Mouse (Mus musculus) cortical plate, adult 2 months (tissue): Measurements from ENCODE around the gene Dgcr8. TPM values are rescaled to one million over a fixed set of nuclear protein-coding genes. Genes with fewer than 3 reads are reported as not detected.

Experiments used
- H3K27ac ChIP-seq: fragments of 200-500 bp; 2 replicates; pipeline ENCODE4 v1.5.1; 2012; ENCODE audit warnings: low read length, control low read depth, inconsistent platforms; ENCODE audit not compliant: insufficient read depth
- H3K4me1 ChIP-seq: fragments of 200-500 bp; 2 replicates; pipeline ENCODE4 v1.6.1; 2011; ENCODE audit warnings: low read length; ENCODE audit not compliant: control insufficient read depth, insufficient read depth
- H3K4me3 ChIP-seq: fragments of 200-500 bp; 2 replicates; pipeline ENCODE4 v1.5.1; 2011; ENCODE audit warnings: mild to moderate bottlenecking, low read length, control low read depth; ENCODE audit not compliant: insufficient read depth
- CTCF ChIP-seq: fragments of 200-500 bp; IDR thresholded peaks from 2 replicates; pipeline ENCODE4 v1.5.1; 2011; ENCODE audit warnings: mild to moderate bottlenecking, control low read depth, low read length; ENCODE audit not compliant: insufficient read depth; ENCODE audit errors: extremely low read depth
- POLR2A ChIP-seq: fragments of 200-500 bp; IDR thresholded peaks from 2 replicates; pipeline ENCODE4 v1.6.1; 2011; ENCODE audit warnings: mild to moderate bottlenecking, low read length, control low read depth; ENCODE audit not compliant: insufficient read depth; ENCODE audit errors: extremely low read depth
- polyA plus RNA-seq: library from polyadenylated mRNA; depleted of rRNA; stranded (reverse); fragments of >200 nt; gene quantifications from 2 replicates; pipeline ENCODE4 v1.2.3, GENCODE M21; 2012

The Dgcr8 gene
- polyA plus RNA-seq, 1 experiment: 36.3 TPM

- TF ChIP-seq POLR2A (no peak), CTCF (no peak)
- H3K4me3 ChIP-seq: no peak overlapping the region
Measured at GRCm38 (mm10) chr16:18252736-18253135, 36.3 kb downstream of the Dgcr8 start.

DNA sequence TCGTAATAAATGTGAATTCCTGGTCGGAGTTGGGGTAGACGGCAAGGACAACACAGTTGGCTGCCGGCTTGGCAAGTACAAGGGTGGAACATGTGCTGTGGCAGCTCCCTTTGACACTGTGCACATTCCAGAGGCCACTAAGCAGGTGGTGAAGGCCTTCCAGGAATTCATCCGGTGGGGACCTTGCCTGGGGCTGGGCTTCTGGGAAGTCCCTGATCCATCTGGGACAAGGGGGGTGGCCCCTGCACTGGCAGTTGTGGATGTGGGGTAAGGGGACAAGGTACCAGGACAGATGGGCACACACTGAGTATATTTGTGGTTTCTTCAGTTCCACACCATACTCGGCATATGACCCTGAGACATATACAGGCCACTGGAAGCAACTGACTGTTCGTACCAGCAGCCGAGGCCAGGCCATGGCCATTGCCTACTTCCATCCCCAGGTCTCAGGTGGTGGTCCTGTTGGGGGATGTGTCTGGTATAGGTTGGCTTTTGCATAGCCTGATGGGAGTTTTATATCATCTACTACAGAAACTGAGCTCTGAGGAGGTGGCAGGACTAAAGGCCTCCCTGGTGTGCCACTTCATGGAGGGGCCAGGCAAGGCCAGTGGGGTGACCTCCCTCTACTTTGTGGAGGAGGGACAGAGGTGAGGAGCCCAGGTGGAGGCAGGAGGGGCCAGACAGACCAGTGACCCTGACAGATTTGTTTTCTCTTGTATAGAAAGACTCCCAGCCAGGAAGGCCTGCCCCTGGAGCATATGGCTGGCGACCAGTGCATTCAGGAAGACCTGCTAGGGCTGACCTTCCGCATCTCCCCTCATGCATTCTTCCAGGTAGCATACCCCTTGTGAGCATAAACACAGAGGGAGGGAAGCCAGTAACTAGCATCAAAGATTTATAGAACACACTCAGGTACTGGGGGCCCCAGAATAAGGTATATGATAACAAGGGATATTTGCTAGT, 37.9 kb downstream of the Dgcr8 start:
- Histone ChIP-seq H3K4me3 (no peak overlapping the region), H3K27ac (no peak overlapping the region), H3K4me1 (peaks cover 10% of the 10 kb centered on the region; the same call in 1 of the 2 replicates)
- TF ChIP-seq CTCF: no peak
- no peak for TF ChIP-seq POLR2A

More at GRCm38 (mm10) chr16:18252736-18253135, 36.3 kb downstream of the Dgcr8 start:
- H3K27ac ChIP-seq: no peak overlapping the region
- H3K4me1 ChIP-seq: peaks cover 8% of the 10 kb centered on the region; the same call in 1 of the 2 replicates

GRCm38 (mm10) chr16:18250231-18250630, 38.8 kb downstream of the Dgcr8 start:
- Histone ChIP-seq H3K4me1 (peaks cover 10% of the 10 kb centered on the region; the same call in 1 of the 2 replicates), H3K4me3 (peak overlapping the region; percentile 82; the same call in 1 of the 2 replicates), H3K27ac (no peak overlapping the region)
- TF ChIP-seq CTCF (no peak), POLR2A (no peak)

GRCm38 (mm10) chr16:18249364-18249967, 39.6 kb downstream of the Dgcr8 start:
- peak overlapping the region; percentile 82 for H3K4me3 ChIP-seq
- H3K4me1 ChIP-seq: peaks cover 10% of the 10 kb centered on the region; the same call in 1 of the 2 replicates
- no peak for TF ChIP-seq CTCF
- 0 out of 2 replicates have a peak, but pooled peaks have one; percentile 6 for TF ChIP-seq POLR2A
- peak overlapping the region; percentile 49 for H3K27ac ChIP-seq

DNA sequence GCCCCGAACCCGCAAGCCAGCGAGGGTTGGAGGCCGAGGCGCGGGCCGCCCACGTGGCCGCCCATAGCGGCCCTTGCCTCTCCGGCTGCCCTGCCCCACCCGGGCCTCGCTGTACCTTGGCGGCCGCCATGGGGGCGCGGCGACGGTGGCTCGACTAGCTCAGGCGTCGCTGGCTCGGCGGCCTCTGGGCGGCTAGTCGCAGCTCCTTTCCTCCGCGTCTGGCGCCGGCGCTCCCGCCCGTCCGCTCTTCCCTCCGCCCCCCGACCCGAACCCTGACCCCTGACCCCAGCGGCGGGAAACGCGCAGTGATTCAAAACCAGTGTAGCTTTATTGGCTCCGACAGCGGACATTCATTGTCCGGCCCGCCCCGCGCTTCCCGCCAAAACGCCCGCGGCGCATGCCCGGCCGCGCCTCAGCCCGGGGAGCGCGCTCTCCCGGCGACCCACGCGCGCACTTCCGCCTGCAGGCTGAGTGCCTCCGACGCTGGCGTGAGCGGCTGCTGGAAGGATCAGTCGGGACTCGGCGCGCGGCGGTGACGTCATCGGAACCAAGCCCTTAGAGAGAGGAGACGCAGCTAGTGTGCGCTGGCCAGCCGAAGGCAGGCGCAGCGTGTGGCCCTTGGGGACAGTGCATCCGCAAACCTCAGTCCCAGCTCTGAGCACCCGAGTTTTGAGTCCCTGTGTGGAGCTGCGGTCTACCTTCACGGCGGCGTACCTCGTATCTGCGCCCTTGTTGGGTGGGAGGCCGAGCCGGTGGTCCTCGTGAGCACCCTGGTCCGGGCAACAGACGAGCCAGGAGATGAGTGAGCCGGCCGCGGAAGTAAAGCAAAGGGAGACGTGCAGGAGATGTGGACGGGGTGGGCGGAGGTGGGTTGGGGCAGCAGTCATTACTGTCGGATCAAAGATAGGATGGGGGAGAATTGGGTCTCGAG, 40.3 kb downstream of the Dgcr8 start, which contains the start of the genes Trmt2a and Ranbp1:
Gene Trmt2a, plus strand, starts transcription at position 247 of the 931 bp plus-strand sequence.
Gene Ranbp1, minus strand, starts transcription at position 300 of the 931 bp plus-strand sequence.
- H3K27ac ChIP-seq: peak within 1 kb of the TSS; percentile 49
- TF ChIP-seq POLR2A (peak; percentile 87), CTCF (no peak)
- H3K4me1 ChIP-seq: peaks cover 10% of the 10 kb centered on the region; the same call in 1 of the 2 replicates
- H3K4me3 ChIP-seq: peak within 1 kb of the TSS; percentile 82

DNA sequence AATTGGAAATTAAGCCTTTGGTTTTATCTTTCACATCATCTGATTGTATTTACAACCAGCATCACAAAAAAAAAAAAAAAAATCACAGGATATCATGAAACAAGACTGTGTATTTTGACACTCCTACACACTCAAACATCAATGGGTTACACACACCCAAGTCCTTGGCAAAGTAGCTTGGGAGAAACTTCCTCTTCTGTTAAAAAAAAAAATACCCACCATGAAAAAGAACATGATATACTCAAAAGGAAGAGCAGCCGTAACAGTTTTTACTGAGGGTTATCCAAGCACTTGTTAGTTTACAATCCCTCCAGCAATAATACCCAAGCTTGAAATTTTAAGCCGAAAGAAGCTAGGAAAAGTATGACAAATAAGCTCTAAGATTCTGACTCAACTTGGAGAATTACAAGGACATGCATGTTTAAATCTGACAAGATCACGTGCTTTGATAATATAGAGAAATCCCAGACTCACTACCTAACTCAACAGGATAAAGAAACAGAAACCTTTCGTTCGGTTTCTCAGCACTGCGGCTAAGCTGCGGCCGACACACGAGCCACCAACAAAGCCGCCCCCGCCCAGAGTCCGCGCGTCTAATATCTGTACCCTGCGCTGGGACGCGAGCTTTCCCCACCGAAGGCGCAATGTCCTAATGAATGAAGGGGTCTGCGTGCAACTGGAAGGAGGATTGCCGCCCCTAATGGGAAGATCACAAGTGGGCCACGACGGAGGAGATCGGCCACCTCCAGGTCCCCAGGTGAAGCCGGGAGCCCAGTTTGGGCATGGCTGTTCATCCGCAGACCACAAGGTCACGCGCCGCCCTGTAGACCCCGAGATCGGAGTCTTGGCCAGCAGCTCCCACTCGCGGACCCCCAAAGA, 41.3 kb downstream of the Dgcr8 start:
- Histone ChIP-seq H3K4me3 (peak overlapping the region; percentile 82), H3K27ac (0 out of 2 replicates have a peak overlapping the region, but pooled peaks have one; percentile 33), H3K4me1 (peaks cover 10% of the 10 kb centered on the region; the same call in 1 of the 2 replicates)
- TF ChIP-seq CTCF: no peak
- no peak for TF ChIP-seq POLR2A

GRCm38 (mm10) chr16:18241581-18241980, 47.5 kb downstream of the Dgcr8 start:
- no peak overlapping the region for H3K4me3 ChIP-seq
- no peak overlapping the region for H3K27ac ChIP-seq
- no peak for TF ChIP-seq POLR2A
- no peak for TF ChIP-seq CTCF
- H3K4me1 ChIP-seq: no peaks in the 10 kb centered on the region
